Mouse (Mus musculus): ENCODE measurements around the gene Nkd2.

DNA sequence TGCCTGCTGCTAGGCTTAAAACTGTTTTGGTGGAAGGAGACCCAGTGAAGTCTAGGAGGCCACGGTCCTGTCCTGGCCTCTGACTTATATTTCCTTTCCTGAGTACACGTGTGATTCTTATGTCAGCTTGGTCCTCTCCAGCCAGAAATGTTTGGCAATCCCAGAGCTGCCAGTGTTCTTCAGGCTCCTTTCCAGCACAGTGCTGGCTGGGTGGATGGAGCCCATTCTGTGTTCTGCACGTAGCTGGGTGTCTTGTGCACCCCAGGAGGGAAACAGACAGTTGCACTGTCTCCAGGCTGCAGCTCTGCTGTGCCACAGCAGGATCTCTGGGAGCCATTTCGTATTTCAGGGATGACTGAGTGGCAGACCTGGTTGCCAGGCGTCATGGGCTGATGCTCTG lies 48.3 kb downstream of the Nkd2 start:
- no peak for TF ChIP-seq CTCF (IDR thresholded peaks at IDR 0.05)
- no peak for TF ChIP-seq EP300 (IDR thresholded peaks at IDR 0.05)

All from lung, postnatal 0 days (tissue).